Mouse (Mus musculus): ENCODE data around the gene Ttc28. TPM values are rescaled to one million over a fixed set of nuclear protein-coding genes. Genes with fewer than 3 reads are reported as not detected.
A peak's percentile ranks its signal among the peaks of the same experiment; 100 is the strongest.

Gene Ttc28
- total RNA-seq, 2 experiments from 2014 or later: 97.3 to 112 TPM

DNA sequence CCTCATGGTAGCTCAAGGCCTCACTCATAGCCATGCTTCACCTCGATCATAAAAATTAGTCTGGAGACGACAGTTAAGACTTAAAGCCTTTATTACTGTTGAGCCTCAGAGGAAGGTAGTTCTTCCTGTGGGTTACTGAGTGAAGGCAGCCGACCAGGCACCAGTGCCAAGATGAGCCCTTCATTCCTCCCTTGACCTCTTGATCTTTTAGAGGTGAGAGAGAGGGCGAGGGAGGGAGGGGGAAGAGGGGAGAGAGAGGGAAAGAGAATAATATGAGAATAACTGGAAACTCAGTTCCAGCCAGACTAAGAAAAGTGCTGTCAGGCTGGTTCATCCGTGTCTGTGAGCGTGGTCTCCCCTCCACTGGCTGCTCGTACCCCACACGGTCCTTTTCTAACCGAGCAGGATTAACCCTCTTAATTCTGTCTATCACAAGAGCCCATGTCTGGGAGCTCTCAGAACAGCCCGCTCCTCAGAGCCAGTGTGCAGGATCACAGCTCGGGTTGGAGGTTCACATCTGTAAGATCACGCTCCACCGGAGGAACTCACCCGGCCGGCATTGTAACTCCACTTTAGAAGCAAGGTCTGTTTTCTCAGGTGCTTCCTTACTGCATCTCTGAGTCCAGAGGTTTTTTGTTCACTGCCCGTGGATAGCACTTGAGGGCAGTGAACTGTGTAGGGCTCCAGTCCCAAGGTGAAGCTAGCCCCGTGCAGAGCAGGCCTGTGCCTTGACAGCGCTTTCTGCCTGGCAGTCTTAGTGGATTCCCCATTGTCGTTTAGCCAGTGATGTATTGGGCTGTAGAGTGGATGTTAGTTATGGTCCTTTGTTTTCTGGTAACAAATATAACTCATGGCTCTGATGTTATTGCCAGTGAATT, 272.5 kb downstream of the Ttc28 start:
- no peak for DNase-seq
- intact Hi-C loops (cut with DNase I): no loop called here

DNA sequence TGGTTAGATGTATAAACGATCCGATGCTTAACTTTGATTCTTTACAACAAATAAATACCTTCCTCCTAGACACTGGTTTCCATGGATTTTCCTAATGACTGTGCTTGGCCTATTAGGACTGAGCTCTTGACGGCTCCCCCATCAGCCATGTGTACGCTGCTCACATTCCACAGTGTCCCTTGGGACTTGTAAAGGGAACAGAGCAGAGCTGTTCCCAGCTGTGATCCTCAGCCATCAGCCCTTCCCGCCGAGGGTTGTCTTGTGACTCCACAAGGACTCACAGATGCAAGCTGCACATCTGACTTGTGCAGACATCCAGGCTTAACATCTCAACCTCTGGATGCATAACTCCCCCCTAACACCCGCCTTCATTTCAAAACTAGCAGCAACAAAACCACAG, 275.0 kb downstream of the Ttc28 start:
- intact Hi-C loops (cut with DNase I): no loop called here
- no peak for DNase-seq

DNA sequence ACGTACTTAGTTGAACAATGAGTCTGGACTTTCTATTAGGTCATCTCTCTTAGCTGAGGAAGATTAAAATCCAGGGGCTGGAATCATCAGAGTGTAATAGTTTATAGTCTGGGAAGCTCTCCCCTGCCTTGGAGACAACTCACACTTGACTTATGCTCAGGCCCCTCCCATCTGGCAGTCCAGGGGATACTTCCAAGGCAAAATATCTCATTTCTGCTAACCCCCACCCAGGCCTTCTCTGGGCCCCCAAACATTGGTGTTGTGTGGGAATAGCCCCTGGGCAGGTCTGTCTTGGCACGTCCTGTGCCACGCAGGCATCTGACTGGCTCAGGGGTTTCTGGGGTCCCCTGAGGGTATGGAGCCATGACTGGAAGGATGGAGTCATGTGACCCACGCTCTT, 275.7 kb downstream of the Ttc28 start:
- no peak for DNase-seq
- intact Hi-C loops (cut with DNase I): no loop called here

DNA sequence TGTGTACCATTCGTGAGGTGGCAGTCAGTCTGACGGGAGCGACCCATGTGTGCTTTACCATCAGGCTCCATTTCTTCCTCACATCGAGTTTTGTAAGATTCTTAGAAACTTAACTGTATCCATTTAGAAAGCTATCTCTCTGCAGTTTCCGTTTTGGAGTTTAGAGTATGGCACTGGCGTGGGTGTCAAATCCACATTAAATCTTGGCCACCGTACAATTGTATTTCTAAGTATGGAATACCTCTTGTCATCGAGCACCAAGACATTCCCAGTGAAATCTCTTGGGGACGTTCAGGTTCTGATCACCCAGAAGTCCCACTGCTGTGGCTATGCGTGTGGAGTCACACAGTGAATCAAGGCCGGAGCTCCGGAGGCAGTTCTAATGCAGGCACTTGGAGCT, 276.3 kb downstream of the Ttc28 start:
- intact Hi-C loops (cut with DNase I): no loop called here
- DNase-seq: no peak

DNA sequence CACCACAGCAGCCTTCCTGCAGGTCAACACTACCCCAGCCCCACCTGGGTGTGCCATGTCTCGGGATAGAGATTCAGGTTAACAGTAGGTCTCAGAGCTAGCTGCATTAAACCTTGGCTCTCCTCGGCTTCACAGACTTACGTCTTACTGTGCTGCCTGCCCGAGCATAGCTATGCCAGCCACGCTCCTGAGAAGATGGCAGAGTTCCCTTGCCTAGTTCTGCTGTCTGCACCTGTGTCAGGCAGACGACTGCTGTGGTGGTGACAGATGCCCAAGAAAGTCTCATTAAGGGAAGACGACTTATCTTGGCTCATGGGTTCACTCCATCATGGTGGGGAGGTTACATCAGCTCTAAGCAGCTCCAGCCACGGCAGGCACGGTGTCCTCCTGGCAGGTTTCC, 278.7 kb downstream of the Ttc28 start:
- intact Hi-C loops (cut with DNase I): no loop called here
- DNase-seq: no peak

DNA sequence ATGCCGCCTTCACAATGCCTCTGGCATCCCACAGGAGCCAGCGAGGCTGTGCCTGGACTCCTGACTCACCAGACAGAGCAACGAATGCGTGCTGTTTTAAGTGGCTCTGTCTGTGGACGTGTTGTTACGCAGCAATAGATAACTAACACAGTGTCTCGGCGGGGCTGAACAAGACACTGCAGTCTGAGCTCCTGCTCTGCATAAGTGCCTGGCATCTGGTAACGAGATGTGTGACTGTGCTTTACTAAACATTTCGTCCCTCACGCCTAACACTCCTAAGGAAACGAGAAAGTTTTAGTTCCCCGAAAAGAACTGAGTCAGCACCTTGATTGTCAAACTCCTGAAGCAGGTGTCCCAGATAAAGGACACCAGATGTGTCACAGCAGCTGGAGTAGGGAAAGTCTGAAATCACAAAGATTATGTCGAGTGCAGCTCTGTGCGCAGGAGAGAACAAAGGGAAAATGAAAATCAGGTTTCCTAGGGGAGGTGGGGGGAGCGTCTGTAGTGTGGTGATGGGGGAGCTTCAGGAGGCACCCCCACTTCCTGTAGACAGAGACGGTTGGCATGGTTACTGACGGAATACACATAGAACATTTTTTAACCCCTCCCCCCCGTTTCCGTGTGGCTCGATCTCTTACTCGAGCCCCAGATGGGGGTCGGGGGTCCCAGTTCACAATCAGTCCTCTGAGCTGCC, 280.2 kb downstream of the Ttc28 start:
- DNase-seq: no peak
- intact Hi-C loops (cut with DNase I): no loop called here

DNA sequence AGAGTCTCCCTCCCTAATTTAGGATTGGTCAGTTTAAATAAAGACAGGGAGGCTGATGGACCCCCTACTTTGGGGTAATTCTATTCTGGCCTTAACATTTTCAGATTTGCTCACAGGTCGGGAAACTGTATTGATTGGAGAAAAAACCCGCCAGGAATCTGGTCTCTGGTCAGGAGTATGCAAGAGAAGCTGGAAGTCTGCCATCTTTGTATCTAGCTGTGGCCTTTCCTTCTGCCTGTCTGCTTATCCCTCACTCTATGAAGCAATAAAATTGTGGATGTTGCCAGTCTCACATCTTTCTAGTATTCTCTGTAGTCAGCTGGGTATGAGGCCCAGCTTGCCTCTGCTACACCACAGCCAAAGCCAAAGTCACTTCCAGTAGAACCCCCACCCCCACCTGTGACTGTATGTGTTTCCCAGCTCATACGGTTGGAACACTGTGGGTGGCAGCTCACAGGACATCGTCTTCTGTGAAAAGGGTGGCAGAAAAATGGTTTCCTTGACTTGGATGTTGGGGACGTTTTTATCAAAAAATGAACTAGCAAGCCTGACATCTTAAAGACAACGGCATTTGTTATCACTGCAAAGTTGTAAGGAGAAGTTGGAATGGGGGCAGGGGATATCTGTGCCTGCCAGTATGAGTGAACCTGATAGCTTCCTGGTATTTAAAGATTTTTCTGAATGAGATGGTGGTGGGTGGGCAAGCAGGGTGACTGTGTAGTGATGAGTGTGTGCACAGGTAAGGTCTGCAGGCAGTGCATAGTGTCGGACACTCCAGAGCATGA, 281.7 kb downstream of the Ttc28 start:
- no peak for DNase-seq
- intact Hi-C loops (cut with DNase I): no loop called here

DNA sequence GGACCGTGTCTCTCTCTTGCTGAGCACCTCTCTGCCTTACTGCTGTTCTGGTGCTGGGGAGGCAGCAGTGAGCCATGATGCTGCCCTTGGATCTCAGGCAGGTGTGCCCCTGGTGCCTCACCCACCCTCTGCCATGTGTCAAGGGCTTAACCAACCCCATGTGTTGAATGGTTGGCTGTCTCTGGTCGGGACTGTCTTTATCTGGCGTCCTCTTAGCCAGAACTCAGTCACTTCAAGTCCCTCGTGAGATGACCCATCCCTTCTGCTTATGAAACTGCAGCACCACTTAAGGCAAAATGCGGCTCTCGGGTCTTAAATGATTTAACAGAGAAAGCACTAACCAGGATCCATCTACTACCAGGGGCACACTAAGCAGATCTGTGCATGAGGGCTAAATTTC, 283.3 kb downstream of the Ttc28 start:
- DNase-seq: no peak
- intact Hi-C loops (cut with DNase I): no loop called here

DNA sequence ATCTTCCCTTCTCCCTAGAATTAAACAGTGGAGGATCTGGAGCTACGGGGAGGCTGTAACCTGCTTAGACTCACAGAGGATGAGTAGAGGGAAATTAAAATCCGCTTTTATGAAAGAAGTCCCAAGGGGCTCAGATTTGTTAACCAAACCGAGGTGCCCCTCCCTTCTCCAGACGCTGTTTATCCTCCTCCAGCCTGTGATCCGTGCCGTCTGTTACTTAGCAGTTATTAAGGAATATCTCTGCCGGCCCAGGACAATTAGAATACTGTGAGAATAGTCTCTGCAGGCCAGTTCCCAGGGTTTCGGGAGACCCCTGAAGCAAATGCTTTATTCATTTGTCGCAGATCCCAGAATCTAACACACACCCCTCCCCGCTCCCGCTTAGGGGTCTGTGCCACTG, 283.8 kb downstream of the Ttc28 start:
- no peak for DNase-seq
- intact Hi-C loops (cut with DNase I): no loop called here

DNA sequence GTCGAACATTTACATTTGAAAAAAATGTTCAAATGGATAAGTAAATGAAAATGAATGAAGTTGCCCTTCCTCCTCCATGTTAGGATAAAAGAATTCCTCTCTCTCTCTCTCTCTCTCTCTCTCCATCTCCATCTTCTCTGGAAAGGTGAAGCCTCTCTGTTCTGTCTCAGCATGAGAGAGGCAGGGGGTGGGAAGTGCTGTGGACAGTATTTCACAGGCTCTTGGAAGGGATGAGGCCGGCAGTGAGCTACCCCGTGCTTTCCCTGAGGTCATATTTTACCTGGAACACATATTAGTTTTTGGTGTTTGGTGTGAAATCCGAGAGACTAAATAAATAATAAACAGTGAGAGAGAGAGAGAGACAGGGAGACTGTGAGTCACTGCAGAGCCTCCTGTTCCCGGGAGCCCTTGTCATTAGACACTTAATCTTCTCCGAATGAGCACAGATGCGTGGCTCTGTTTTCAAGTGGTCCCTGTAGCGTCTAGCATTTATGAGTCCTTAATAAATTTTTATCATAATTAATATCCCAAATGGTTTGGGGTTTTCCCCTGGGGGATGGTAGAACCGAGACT, 284.8 kb downstream of the Ttc28 start:
- DNase-seq: no peak
- intact Hi-C loops (cut with DNase I): no loop called here

DNA sequence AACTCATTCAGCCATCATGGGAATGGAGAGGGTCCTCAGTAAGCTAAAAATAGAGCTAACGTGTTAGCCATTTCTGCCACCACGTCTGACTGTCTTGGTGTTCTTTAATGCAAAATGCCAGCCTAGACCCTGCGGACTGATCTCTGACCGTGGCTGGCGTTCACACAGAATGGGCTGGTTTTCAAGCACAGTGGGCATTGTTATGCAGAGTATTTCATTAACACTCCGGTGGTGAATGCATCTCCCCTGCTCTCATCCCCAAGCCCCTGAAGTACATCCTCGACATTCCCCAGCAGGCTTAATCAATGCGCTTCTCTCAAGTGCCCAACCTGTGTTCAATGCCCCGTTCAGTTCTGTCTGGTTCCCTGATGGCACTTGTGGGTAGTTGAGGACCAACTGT, 290.8 kb downstream of the Ttc28 start:
- DNase-seq: no peak
- intact Hi-C loops (cut with DNase I): no loop called here

DNA sequence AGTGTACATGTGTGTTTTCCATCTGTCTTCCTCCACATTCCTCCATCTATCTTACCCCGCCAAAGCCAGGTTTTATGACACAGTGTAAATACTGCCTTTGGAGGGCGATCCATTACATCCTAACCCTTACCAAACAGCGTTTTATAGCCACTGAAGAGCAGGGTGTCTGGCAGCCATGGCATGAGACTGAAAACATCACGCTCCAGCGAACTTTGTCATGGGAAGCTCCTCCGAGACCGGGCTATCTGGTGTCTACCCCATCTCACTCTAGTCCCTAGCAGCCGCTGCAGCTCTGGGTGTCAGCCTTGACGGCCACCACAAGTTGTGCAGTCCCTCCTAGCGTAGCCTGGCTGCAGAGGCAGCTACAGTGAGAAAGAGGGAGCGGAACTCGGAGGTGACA, 295.8 kb downstream of the Ttc28 start:
- DNase-seq: no peak
- intact Hi-C loops (cut with DNase I): no loop called here

DNA sequence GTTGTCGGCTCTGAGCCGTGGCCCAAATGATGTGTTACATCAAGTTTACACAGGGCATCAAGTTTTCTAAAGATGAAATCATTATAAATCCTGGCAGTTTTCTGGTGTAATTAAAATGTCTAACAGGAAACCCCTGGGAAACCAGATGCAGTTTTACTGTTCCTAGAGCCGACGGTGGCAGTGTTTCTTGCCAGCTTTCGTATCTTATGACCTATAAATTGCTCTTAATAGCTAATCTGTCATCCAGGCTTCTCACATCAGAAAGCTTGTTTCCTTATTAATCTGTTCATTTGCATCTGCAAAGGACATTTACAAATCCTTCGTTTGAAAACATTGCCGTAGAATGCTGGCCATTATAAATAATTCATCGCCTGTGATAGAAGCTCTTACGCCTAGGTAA, 296.2 kb downstream of the Ttc28 start:
- intact Hi-C loops (cut with DNase I): no loop called here

DNA sequence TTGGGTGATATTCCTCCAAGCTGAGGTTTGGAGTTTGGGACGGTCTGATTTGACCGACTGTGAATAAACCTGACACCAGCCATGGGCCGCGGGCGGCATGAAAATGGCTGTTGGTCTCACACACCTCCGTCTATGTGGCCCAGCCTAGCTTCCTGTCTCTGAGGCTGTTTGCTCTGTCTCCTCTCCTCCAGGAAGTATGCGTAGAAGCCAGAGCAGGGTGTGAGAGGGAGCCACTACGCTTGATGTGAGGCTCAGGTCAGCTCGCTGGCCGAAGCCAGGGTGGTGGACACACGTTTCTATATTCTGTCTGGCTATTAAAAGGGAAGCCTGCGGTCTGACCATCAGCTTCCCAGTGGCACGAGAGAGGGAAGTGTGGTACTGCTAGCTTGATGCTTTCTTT, 296.8 kb downstream of the Ttc28 start:
- intact Hi-C loops (cut with DNase I): no loop called here
- DNase-seq: no peak

More for the DNA sequence above, 296.2 kb downstream of the Ttc28 start:
- DNase-seq: no peak

DNA sequence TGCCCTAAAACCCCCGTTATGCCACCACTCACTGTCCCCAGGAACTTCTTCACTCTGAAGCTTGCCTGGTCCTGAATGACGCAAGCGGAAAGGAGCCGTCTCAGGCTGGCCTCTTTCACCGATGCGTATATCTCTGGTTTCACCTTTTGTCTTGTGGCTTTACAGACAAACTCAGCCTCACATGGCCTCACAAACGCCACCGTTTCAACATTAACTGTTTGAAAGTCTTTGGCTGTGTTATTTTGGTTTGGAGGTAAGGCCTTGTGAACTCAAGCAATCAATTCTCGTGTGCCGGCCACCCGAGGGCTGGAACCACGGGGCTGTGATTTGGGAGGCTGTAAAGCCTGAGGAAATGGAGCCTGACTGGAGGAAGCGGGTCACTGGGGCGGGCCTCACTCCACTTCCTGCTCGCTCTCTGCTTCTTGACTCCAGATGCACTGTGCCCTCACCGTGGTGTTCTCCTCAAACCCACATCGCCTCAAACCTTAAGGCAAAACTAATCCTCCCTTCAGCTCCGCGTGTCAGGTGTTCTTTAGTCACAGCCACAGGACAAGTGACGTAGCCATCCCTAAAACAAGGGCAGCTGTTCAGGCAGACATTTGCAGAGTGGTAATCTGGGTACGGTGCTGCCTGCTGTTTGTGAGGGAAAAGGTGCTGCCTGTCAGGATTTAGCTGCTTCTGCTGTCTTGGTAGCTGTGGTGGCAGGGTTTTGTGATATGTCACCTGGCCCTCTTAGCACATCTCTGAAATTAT, 298.9 kb downstream of the Ttc28 start:
- intact Hi-C loops (cut with DNase I): no loop called here
- no peak for DNase-seq

DNA sequence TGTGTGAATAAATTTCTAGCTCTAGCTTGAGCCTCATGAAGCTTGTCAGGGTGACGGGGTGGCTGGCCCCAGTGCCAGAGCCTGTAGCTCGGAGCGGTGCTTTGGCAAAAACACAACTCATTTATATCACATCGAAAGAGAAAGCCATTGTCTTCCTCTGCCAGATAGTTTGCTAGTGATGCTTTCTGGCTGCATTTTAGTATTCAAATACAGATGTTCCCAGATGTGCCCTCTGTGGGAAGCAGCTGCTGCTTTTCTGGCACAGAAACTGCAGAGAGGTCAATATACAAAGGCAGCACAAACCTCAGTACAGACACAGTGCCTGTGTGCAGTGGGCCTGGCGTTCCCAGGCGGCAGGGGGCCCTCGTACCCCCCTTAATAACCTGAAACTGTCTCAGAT, 300.0 kb downstream of the Ttc28 start:
- DNase-seq: no peak
- intact Hi-C loops (cut with DNase I): no loop called here

DNA sequence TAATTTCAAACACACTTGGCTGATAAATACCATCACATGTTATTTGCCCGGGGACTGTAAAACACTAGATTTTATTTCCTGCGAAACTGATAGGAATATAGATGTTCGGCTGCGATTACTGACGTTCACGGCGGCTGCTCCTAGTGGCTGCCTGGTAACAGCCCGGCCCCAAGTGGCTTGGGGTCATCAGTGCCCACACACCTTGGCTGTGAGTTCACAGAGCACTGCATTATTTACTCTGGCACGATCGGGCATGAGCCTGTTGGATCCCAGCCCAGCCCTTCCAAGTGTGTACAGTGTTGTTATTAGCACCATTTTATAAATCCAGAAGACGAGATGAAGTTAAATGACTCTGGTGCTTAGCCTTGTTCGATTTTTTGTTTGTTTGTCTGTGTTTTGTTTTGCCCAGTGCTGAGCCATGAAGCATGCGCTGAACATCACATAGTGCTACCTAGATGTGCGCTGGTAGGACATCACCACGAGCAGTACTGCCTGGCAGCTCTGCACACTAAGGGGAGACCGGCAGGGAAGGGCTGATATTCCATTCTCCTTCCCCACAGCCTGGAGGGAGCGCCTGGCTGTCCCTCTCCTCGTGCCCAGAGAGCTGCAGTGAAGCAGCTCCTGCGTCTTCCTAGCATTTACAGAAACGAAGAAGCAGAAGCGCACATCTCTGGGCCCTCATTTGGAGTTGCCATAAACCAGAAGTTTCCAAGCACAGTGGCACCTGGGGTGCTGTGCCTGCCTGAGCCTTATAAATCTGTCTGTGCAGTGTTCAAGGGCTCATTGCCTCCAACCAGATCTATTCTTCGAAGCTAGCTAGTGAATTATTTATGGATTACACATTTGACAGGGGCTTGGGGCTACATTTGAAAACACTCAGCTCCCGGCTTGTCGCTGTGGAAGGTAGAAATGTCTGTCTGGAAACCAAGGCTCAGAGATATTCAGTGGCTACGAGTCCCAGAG, 300.8 kb downstream of the Ttc28 start:
- DNase-seq: no peak
- intact Hi-C loops (cut with DNase I): no loop called here

DNA sequence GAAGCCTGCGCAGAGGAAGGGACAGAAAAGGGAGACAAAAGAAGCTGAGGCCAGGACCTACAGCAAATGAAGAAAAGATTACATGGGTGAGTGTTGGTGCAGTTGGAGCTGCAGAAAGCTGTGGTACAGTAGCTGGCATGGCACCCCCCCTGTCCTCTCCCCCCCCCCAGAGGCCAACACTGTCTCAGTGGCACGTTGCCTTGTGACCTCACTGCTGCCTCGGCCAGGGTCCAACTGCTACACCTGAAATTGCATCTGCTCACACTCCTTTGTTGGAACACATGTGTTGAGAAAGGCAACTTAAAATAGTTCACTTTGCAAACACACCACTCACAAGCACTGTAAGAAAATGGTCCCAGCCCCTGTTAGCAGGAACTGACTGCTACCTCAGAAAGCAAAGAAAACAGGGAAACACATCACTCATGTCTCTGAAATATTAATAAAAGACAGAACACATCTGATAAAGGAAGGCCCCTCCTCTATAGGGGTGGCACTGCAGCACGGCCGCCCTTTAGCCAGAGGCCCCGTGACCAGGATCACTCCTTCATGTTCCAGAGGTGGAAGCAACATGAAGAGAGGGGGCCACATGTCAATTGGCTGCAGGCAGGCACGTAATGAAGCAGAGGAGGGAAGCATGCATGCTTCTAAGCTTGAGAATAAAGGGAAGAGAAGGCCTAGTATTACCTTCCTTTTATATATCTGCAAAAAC, 301.8 kb downstream of the Ttc28 start:
- no peak for DNase-seq
- intact Hi-C loops (cut with DNase I): no loop called here

DNA sequence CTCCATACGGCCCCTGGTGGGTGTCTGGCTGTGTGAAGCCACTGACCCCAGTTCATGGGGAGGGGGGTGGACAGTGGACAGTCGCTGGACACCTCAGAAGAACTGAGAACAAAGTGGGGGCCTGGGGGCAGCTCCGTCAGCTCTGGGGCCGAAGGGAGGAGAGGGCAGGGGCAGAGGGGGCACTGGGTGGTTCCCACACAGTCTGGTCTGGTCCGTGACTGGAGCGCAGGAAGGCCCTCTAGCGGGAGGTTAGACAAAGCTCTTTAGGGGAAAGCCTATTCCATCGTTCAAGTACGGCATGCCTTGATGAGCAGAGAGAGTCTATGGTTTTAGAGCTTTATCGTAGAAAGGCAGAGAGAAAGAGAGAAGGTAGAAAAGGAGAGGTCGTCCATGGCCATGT, 307.0 kb downstream of the Ttc28 start:
- intact Hi-C loops (cut with DNase I): no loop called here

More for the DNA sequence above, 307.0 kb downstream of the Ttc28 start:
- DNase-seq: peak; percentile 51
